Mouse (Mus musculus): Measurements from ENCODE around the gene Socs5.

GRCm38 (mm10) chr17:87132258-87132657 lies 24.8 kb downstream of the Socs5 start:
- TF ChIP-seq CTCF (IDR thresholded peaks at IDR 0.05; ENCODE audit: low read depth, low read length) (no peak), POLR2A (IDR thresholded peaks at IDR 0.05; ENCODE audit: insufficient read depth, low read length) (no peak), EP300 (IDR thresholded peaks at IDR 0.05; ENCODE audit: insufficient read depth, low read depth, low read length) (no peak)

Measured in ES-Bruce4 (cell line).